Mouse (Mus musculus): ENCODE data around the gene Cdc37. TPM values are rescaled to one million over a fixed set of nuclear protein-coding genes. Genes with fewer than 3 reads are reported as not detected.

Cdc37 gene
- total and polyA plus RNA-seq, 3 experiments, result 779 to 1,631 (median 914) TPM

DNA sequence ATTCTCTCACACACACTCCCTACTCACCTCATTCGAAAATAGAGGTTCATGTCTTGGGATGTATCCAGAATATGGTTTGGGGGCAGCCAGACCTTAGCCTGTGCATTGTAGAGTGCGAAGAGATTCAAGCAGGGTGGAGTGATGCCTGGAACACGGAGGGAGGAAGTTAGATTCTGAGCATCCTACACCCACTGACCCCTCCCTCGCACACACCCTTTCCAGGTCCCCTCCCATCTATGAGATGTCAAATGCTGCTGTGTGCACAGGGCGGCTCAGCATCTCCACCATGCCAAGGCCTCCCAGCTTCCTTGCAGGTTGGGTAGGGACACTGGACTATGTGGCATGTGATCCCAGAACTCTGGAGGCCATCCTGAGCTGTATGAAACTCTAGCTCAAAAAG is 24.9 kb downstream of the Cdc37 start:
- Histone ChIP-seq H3K27me3 (ENCODE audit: control insufficient read depth in 1 of 2, insufficient read depth in 2 of 2, low read length in 2 of 2) (no peaks in the 10 kb centered on the region), H3K36me3 (ENCODE audit: control insufficient read depth in 1 of 2, insufficient read depth in 2 of 2, low read length in 2 of 2) (peaks cover 3 to 23% of the 10 kb centered on the region in 2 experiments; a peak in 3 of 4 replicates), H3K4me3 (ENCODE audit: control insufficient read depth in 1 of 2, insufficient read depth in 1 of 2, low read depth in 2 of 2, low read length in 2 of 2) (no peak overlapping the region), H3K79me2 (ENCODE audit: control insufficient read depth, insufficient read depth, low read length, poor library complexity) (no peaks in the 10 kb centered on the region), H3K4me1 (ENCODE audit: control insufficient read depth in 1 of 2, insufficient read depth in 2 of 2, low read length in 2 of 2) (peaks cover 12 to 26% of the 10 kb centered on the region in 2 experiments), H3K9ac (ENCODE audit: control insufficient read depth, low read depth, low read length, poor library complexity, severe bottlenecking) (no peak overlapping the region), H3K27ac (ENCODE audit: control insufficient read depth, low read depth, low read length) (no peak overlapping the region), H3K9me3 (replicated peaks; ENCODE audit: insufficient read depth, low read length) (no peaks in the 10 kb centered on the region)
- DNase-seq (ENCODE audit: low read depth, low spot score), result no peak
- TF ChIP-seq E2F4 (IDR thresholded peaks at IDR 0.05; ENCODE audit: borderline replicate concordance, low read depth, low read length) (no peak), EP300 (IDR thresholded peaks at IDR 0.05; ENCODE audit: low read depth in 1 of 2, low read length in 2 of 2) (no peak), CTCF (IDR thresholded peaks at IDR 0.05 in 2 of 3, conservative IDR thresholded peaks at IDR 0.05 in 1 of 3; ENCODE audit: control insufficient read depth in 1 of 3, insufficient read depth in 1 of 3, low read depth in 2 of 3, low read length in 3 of 3, poor library complexity in 1 of 3, severe bottlenecking in 1 of 3) (no peak; a peak in 1 of 6 replicates), KAT2A (conservative IDR thresholded peaks at IDR 0.05; ENCODE audit: low read depth, low read length) (no peak), TBP (IDR thresholded peaks at IDR 0.05; ENCODE audit: low read depth, low read length) (no peak)

DNA sequence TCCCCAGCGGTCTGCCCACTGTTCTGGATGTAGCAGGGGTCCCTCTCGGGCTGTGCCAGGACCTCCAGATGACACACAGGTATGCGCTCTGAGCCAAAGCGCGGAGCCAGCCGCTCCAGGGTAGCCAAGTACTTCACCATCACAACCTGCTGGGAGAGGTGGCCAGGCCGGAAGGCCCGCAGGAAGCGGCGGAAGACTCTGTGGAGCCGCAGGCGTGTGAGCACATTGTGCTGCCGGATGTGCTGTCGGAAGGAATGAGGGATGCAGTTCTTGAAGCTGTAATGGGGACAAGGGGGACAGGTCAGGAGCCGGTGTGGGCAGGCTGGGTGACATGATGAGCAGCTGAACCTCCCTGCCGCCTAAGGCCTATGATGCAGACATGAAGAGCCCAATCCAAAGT is 28.3 kb downstream of the Cdc37 start:
- no peak for DNase-seq (ENCODE audit: low read depth, low spot score)
- TF ChIP-seq TAL1 (IDR thresholded peaks at IDR 0.05; ENCODE audit: low read length) (no peak), POLR2AphosphoS5 (IDR thresholded peaks at IDR 0.05; ENCODE audit: borderline replicate concordance, low read depth, low read length) (no peak), USF1 (IDR thresholded peaks at IDR 0.05; ENCODE audit: low read depth, low read length) (no peak), NRF1 (IDR thresholded peaks at IDR 0.05; ENCODE audit: insufficient read depth, low read depth, low read length, poor library complexity, severe bottlenecking) (no peak), MAX (IDR thresholded peaks at IDR 0.05; ENCODE audit: low read length) (no peak), MEF2A (IDR thresholded peaks at IDR 0.05; ENCODE audit: extremely low read depth, insufficient replicate concordance, low read depth, low read length, poor library complexity, severe bottlenecking) (no peak), ZKSCAN1 (IDR thresholded peaks at IDR 0.05; ENCODE audit: low read depth, low read length) (no peak), E2F4 (IDR thresholded peaks at IDR 0.05; ENCODE audit: borderline replicate concordance, low read depth, low read length) (no peak), ZC3H11A (IDR thresholded peaks at IDR 0.05; ENCODE audit: low read depth, low read length) (no peak), RAD21 (IDR thresholded peaks at IDR 0.05; ENCODE audit: low read depth, low read length) (no peak), TCF12 (IDR thresholded peaks at IDR 0.05; ENCODE audit: low read depth, low read length) (no peak)
- H3K4me3 ChIP-seq (ENCODE audit: control insufficient read depth in 1 of 2, insufficient read depth in 1 of 2, low read depth in 2 of 2, low read length in 2 of 2), result no peak overlapping the region
- peaks cover 5 to 16% of the 10 kb centered on the region in 2 experiments; a peak in 3 of 4 replicates for H3K36me3 ChIP-seq (ENCODE audit: control insufficient read depth in 1 of 2, insufficient read depth in 2 of 2, low read length in 2 of 2)
- no peaks in the 10 kb centered on the region for H3K27me3 ChIP-seq (ENCODE audit: control insufficient read depth in 1 of 2, insufficient read depth in 2 of 2, low read length in 2 of 2)
- H3K9ac ChIP-seq (ENCODE audit: control insufficient read depth, low read depth, low read length, poor library complexity, severe bottlenecking), result no peak overlapping the region
- no peaks in the 10 kb centered on the region for H3K9me3 ChIP-seq (replicated peaks; ENCODE audit: insufficient read depth, low read length)
- no peak overlapping the region for H3K27ac ChIP-seq (ENCODE audit: control insufficient read depth, low read depth, low read length)
- H3K79me2 ChIP-seq (ENCODE audit: control insufficient read depth, insufficient read depth, low read length, poor library complexity), result no peaks in the 10 kb centered on the region
- peaks cover 9 to 19% of the 10 kb centered on the region in 2 experiments for H3K4me1 ChIP-seq (ENCODE audit: control insufficient read depth in 1 of 2, insufficient read depth in 2 of 2, low read length in 2 of 2)
